Mouse (Mus musculus): Measurements from ENCODE around the gene Tssc4.

Tssc4 gene

DNA sequence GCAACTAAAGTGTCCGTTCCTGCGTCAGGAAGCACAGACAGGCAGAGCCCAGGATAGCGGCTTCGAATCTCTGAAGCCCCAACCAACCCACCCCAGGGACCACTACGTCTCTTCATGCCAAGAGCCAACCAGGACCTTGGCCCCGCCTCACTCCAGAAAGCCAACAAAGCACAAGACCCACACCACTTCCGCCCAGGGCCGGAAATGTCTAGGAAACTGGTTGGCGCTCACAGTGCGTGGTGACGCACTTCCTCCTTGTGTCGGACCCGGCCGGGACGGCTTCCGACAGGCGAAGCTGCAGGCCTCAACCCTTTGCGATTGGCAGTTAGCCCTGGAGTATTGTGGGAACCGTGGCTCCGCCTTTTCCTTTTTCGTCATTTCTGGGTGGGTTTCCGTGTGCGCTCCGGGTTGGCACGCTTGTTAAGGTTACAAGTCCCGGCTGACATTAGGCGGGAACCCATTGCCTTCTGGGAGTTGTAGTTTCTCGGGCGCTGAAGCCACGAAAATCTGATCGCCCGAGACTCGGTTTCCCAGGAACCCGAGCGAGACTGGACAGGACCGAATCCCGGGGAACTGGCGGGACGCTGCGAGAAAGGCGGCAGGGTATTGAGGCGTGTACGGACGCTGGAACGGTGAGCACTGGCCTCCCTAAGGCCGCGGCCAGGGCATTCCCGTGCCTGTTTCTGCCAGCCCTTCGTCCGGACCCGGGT lies at the start of gene Tssc4:
TSS of gene Tssc4 (plus strand) at position 368 of the 710 bp plus-strand sequence.
- peak; percentile 100 for DNase-seq (ENCODE audit: low read depth, low spot score)

DNA sequence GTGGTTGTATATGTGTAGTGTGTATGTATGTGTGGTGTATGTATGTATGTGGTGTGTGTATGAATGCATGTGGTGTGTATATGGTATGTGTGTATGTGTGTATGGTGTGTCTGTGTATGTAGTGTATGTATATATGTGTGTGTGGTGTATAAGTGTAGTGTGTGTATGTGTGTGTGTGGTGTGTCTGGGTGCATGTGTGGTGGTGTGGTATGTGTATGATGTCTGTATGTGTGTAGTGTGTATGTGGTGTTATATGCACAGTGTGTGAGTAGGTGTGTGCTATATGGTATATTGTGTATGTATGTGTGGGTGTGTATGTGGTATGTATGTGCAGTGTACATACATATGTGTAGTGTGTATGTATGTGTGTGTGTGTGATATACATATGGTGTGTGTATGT lies 49.0 kb upstream of the Tssc4 start:
- no peak for DNase-seq (ENCODE audit: low read depth, low spot score)

DNA sequence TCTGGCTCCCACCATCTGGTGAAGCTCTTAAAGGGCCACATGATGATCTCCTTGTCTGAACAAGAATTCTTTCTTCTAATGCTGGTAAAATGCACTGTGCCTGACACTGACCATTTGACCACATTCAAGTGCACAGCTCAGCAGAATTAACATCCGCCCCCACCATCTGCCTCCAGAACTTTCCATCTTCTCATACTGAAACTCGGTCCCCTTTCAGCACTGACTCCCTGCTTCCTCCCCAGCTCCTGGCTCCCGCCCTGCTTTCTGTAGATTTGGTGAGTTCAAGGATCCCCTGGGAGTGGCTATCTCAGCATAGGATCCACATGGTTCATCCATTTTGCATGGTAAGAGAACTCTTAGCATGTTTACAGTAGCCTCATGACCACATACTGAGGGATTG lies 48.3 kb upstream of the Tssc4 start:
- DNase-seq (ENCODE audit: low read depth, low spot score), result no peak

DNA sequence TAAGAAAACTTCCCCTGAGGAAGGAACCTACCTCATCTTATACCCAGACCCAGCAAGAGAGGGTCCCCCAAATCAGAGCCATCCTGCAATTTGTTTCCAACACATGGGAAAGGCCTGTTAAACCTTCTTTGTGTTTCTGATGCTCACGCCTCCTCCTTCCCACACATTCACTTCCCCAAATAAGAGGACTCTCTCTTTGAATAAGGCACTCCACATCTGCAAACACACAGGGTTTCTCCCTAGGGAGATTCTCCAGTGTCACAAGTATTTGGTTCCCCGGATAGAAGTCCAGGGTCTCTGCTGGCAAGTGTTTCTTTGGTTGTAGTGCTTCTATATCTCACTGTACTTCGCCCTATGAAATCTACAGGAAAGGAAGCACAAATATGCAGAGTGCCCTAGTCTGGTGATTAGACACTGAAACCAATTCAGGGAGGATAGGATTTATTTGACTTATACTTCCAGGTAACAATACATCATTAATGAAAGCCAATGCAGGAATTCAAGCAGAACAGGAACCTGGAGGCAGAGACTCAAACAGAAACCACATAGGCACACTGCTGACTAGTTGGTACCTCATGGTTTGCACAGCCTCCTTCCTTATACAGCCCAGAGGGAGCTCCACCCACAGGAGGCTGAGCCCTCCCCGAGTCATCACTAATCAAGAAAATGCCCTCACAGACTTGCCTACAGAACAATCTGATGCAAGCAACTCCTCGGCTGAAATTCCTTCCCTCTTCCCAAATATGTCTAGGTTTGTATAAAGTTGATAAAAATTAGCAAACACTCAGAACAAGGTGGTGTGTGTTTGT lies 47.5 kb upstream of the Tssc4 start:
- no peak for DNase-seq (ENCODE audit: low read depth, low spot score)

DNA sequence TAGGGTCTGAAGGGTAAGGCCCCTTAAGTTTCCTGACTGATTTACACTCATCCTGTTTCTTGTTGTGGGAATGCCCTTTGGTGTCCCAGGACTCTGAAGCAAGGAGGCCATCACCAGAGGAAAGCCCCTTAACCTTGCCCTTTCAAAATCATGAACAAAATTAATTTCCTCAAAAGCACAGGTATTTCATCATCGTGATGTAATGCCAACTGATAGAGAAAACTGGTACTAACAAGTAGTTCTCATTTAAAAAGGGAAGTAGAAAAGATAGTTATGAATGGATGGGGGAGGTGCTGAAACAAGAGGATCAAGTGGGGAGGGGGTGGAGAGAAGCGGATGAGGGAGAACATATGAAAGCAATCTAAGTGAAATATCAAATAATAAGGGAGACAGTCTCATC lies 45.5 kb upstream of the Tssc4 start:
- no peak for DNase-seq (ENCODE audit: low read depth, low spot score)

DNA sequence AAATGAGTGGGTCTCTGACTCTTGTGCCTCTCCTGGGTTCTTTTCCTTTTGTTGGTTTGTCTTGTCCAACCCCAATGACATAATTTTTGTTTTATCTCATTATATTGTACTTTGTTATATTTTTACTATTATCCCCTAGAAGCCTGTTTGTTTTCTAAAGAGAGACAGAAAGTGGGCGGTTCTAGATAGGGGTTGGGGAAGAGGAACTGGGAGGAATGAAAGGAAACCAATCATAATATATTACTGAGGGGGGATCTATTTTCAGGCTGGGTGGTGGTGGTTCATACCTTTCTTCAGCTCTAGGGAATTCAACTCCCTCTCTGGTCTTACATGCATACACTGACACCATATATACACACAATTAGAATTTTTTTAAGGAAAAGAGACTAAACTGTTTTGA lies 44.8 kb upstream of the Tssc4 start:
- no peak for DNase-seq (ENCODE audit: low read depth, low spot score)

DNA sequence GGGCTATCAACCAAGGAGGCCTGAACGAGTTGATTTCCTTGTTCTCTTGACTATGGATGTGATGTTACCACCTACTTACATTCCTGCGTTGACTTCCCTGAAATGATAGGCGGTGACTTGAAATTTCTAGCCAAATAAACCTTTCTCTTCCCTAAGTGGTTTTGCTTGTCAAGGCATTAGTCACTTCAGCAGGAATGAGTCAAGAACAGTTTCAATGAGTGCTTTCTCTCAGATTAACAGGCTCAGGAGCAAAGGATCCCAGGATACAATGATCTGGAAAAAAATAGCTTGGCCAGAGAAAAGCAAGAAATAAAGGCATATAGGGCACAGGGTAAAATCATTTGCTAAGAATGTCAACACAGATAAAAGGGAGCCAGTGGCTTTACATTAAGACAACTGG lies 43.6 kb upstream of the Tssc4 start:
- DNase-seq (ENCODE audit: low read depth, low spot score), result no peak

DNA sequence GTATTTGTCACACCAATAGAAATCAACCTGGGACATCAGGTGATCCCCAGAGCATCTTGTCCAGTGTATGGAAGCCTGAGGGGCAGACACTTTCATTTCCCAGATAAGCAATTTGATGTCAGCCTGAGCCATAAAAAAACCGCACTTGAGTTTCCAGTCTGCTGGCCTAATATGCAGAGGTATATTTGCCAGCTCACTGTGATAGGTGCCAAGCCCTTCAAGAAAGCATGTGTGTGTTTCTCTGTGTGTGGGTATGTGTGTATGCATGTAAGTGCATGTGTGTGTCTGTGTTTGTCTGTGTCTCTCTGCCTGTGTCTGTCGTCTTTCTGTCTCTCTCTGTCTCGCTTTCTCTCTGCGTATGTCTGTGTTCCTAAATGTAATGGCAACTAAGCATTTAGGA lies 41.9 kb upstream of the Tssc4 start:
- DNase-seq (ENCODE audit: low read depth, low spot score), result no peak

DNA sequence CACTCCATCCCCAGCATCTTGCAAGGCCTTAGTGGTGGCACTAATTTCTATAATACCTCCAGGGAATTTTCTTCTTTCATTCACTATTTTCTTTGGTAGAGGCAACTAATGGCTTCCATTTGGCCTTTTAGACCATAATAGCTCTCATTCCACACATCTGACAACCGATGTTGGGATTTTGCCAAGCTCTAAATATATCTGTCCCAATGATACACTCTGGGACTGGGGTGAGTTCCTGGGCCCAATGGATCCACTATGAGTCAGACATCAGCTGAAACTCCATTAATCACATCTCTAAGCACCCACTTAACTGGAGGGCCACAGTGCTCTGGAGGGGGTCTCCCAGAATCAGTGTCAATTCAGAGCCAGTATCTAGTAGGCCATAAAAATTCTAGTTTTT lies 37.2 kb upstream of the Tssc4 start:
- DNase-seq (ENCODE audit: low read depth, low spot score), result no peak

DNA sequence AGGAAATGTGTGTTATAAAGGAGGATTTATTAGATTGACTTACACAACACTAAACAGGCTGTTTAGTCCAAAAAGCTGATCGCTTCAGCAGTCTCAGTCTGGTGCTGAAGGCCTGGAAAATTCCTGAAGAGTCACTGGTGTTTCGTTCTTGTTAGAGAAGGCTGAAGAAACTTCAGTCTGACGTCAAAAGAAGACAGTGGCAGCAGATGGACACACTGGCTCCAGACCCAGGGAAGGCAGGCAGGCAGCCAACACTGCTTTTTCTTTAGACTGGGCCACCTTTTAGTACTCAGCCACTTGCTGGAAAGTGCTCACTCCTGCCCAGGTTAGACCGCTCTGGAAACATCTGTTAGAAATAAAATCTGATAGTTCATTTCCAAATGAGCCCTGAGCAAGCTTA lies 35.5 kb upstream of the Tssc4 start:
- DNase-seq (ENCODE audit: low read depth, low spot score), result no peak

DNA sequence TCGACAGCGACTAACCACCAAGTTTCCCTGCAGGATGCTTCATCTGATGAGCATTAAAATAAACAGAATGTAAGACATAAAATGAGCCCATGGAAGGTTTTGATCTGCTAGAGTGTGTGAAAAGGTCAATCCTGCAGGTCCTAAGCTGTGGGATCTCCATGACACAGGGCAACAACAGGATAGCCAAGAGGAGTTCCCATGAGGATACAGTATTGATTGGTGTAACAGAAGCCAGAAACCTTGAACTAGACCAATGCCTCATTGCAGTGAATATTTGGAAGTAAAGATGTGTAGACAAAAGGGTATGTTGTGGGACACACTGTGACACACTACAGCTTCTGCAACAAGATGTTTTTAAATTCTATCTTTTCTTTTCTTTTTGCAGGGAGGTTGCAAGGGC lies 34.9 kb upstream of the Tssc4 start:
- no peak for DNase-seq (ENCODE audit: low read depth, low spot score)

DNA sequence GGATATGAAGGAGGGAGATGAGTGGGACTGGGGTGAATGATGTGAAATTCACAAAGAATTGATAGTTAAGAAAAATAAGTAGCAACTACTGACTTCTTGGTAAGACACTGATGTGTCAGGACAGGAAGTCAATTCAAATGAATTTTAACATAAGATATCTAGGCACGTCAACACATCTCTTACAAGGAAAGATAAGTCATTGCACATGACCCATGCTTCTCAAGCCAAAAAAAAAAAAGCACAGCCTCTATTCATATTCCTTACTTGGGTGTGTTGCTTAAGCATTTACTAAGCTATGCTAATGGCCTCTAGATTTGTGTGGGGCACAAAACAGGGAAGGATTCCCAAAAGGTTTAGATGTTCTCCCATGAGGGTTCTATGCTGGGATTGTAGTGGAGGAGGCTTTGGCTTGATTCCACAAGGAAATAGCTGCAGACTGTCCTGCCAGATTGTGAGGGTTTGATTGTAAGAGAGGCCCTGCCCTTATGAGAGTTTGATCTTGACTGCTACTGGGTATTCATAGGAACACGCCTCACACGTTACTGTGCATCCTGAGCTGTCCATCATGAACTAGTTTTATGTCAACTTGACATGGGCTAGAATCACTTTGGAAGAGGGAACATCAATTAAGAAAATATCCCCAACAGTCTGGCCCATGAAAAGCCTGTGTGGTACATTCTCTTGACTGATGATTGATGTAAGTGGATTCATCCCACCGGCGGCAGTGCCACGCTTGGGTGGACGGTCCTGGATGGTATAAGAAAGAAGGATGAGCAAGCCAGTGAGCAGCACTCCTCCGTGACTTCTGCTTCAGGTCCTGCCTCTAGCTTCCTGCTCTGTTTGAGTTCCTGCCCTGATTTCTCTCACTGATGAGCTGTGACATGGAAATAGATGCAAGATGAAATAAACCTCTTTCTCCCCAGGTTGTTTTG lies 34.3 kb upstream of the Tssc4 start:
- DNase-seq (ENCODE audit: low read depth, low spot score), result no peak

DNA sequence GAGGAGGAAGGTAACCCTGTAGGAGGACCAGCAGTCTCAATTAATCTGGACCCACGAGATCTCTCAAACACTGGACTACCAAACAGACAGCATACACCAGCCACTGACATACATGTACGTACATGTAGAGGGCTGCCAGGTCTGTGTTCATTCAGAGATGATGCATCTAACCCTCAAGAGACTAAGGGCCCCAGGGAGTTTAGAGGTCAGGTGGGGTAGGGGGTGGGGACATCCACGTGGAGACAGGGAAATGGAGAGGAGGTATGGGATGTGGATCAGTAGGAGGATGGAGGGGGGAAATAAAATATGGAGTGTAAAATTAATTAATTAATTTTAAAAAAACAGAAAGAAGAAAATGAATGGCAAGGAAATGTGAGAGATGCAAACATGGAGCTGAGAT lies 32.3 kb upstream of the Tssc4 start:
- no peak for DNase-seq (ENCODE audit: low read depth, low spot score)

DNA sequence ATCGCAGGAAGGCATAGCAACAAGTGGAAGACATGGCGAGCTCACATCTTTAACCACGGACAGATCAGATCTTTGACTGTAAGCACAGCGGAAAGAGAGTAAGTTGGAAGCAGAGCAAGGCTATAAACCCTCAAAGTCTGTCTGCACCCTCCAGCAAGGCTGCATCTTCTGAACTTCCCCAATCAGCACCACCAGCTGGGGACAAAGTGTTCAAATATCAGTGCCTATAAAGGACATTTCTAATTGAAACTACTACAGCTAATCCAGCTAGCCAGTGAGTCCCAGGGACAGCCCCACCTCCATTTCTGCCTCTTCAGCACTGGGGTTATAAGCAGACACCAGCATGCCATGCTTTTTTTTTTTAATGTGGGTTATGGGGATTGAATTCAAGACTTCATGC lies 31.7 kb upstream of the Tssc4 start:
- DNase-seq (ENCODE audit: low read depth, low spot score), result no peak

DNA sequence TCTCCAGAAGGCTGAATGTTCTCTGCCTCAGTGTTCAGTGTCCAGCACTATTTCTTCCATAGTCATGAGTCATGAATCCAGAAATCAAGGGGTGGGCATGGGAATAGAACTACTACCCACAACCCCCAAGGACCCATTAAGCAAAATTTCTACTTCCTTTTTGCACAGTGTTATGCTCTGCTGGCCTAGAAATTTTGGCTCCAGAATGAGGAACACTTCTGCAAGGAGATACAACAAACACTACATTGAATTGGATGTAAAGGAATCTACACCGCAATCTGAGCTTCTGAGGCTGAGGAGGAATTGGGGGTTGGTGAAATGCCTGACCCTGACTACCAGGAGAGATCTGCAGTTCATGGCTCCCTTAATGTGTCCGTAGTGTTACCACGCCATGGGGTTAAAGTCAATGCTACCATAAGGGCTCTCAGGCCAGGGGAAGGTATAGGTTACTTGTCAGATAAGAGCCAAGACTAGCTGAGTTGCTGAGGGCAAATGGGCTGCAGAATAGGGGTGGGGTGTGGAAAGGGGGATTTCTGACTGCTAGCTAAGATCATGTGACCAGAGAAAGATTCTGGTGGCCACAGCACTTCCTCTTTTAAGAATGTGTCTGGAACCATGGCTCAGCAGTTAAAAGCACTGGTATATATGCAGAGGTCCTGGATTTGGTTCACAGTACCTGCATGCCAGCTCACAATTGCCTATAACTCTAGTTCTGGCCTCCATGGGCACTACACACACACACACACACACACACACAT lies 30.7 kb upstream of the Tssc4 start:
- DNase-seq (ENCODE audit: low read depth, low spot score), result no peak

DNA sequence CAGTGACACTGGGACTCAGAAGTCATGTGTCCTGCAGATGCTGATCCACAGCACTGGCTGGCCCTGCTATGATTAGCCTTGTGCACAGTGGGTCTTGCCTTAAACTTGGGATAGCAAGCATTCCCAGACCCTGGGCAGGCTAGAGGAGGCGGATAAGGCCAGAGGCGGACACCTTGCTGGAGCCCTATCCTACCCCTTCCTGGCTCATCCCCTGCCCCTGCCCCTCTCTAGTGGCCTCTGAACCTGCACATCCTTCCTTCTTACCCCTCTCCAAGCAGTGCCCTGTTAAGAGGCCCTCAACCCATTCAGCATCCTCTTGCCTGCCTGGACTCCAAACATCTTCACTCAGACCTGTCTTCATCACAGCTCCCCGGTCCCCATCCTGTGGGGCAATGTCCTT lies 28.5 kb upstream of the Tssc4 start:
- no peak for DNase-seq (ENCODE audit: low read depth, low spot score)

DNA sequence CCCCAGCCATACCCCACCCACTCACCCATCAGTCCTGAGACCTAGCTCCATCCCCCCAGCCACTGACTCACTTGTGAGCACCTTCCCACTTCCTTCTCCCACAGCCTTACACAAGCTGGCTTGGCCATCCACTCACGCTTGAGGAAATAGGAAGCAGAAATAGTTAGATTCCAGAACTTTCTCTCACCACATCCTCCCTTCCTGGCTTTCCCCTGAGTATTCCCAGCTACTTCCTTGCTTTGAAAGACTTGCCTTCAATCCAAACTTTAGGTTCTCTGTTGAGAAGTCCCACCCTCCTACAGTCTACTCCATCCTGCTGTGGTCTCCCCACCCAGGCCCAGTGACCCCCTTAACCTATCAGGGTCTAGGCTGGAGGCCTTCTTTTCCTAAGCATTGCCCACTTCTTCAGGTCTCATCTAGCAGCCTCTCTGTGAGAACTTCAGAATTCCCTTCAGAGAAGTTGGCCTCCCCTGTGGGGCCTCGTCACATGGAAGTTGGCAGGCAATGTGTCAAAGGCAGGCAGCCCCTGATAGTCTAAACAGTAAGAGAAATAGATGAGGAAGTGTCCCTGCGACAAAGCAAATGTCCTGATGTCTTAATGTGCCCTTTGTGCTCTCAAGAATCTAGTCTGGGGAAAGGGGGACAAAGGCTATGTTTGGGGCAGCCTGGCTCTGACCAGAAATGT lies 27.8 kb upstream of the Tssc4 start:
- no peak for DNase-seq (ENCODE audit: low read depth, low spot score)

DNA sequence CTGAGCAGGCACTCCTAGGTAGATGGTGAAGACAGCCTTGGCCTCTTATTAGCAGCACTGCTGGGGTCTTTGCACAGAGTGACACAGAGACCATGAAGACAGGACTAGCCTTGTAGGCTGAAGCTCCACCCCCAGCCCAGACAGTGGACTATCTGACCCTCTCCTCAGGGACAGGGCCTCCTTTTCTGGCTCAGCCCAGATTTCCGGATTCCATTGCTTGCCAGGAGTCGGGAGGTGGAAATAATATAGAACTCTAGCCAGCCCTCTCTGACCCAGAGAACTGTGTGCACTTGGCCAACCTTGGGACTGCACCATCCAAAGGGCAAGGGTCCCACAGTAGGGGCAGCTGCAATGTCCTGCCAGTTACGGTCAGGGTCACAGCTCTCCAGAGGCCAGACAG lies 27.0 kb upstream of the Tssc4 start:
- DNase-seq (ENCODE audit: low read depth, low spot score), result no peak

DNA sequence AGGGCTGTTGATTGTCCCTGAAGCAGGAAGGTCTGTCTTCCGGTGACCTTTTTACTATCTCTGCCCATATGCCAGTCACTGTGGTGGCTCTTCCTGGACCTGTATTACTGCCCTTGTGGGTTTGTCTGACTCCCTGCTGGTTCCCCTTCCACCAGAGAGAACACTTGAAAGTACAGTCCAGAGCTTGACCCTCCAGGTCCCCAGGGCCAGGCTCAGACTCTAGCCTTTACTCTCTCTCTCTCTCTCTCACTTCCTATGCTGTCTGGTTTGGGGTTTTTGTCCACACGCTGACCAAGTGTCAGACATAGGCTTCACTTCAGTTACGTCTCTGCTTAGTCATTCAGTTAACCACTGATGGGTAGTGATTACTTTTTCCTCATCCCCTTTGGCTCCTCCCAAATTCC lies 26.1 kb upstream of the Tssc4 start:
- no peak for DNase-seq (ENCODE audit: low read depth, low spot score)

DNA sequence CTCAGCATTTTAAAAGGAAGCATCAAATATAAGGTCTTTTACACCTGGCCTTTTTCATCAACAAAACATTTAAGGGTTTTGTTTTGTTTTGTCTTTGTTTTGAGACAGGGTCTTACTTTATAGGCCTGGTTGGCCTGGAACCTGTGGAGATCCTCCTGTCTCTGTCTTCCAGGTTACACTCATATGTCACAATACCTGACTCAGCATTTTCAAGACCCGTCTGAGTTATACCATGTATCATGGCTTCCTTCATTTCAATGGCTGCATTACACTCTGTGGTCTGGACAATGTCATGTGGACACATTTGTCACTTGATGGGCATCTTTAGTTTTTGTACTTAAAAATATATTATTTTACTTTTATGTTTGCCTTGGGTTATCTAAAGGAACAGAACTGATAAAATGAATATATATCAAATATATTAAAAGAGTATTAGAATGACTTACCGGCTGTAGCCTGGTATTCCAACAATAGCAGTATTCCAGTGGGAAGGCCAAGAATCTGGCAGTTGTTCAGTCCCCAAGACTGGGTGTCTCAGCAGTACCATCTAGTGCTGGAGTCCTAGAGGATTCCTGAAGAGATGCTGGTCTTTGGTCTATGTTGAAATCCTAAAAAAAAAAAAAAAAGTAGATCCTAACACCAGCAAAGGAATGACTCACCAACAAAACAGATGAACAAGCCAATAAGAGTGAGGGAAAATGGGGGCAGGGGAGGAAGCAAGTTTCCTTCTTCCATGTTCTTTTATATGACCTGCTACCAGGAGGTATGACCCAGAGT lies 24.8 kb upstream of the Tssc4 start:
- DNase-seq (ENCODE audit: low read depth, low spot score), result no peak
